Mouse (Mus musculus): ENCODE measurements around the gene A930009A15Rik.

Gene A930009A15Rik

GRCm38 (mm10) chr10:115571734-115572440 is 2.1 kb downstream of the A930009A15Rik start:
- in situ Hi-C loops (cut with MboI; ENCODE audit: low pct_unique_long_range_greater_than_20kb in 1 of 2, low sequenced_read_pairs in 2 of 2, unreplicated experiment in 1 of 2), result no loop called here

- in situ Hi-C loops (cut with MboI; ENCODE audit: low pct_unique_long_range_greater_than_20kb in 1 of 2, low sequenced_read_pairs in 2 of 2, unreplicated experiment in 1 of 2), result no loop called here
Observed at GRCm38 (mm10) chr10:115579076-115579475, 9.3 kb downstream of the A930009A15Rik start.

GRCm38 (mm10) chr10:115579494-115579893 is 9.7 kb downstream of the A930009A15Rik start:
- in situ Hi-C loops (cut with MboI; ENCODE audit: low pct_unique_long_range_greater_than_20kb in 1 of 2, low sequenced_read_pairs in 2 of 2, unreplicated experiment in 1 of 2), result no loop called here

- in situ Hi-C loops (cut with MboI; ENCODE audit: low pct_unique_long_range_greater_than_20kb in 1 of 2, low sequenced_read_pairs in 2 of 2, unreplicated experiment in 1 of 2), result no loop called here
Observed at GRCm38 (mm10) chr10:115581971-115582370, 12.2 kb downstream of the A930009A15Rik start.

- in situ Hi-C loops (cut with MboI; ENCODE audit: low pct_unique_long_range_greater_than_20kb in 1 of 2, low sequenced_read_pairs in 2 of 2, unreplicated experiment in 1 of 2), result no loop called here
Observed at GRCm38 (mm10) chr10:115583071-115583470, 13.3 kb downstream of the A930009A15Rik start.

- in situ Hi-C loops (cut with MboI; ENCODE audit: low pct_unique_long_range_greater_than_20kb in 1 of 2, low sequenced_read_pairs in 2 of 2, unreplicated experiment in 1 of 2), result no loop called here
Observed at GRCm38 (mm10) chr10:115584656-115585055, 14.9 kb downstream of the A930009A15Rik start.

GRCm38 (mm10) chr10:115585491-115586245 is 15.9 kb downstream of the A930009A15Rik start:
- in situ Hi-C loops (cut with MboI; ENCODE audit: low pct_unique_long_range_greater_than_20kb in 1 of 2, low sequenced_read_pairs in 2 of 2, unreplicated experiment in 1 of 2), result no loop called here

- in situ Hi-C loops (cut with MboI; ENCODE audit: low pct_unique_long_range_greater_than_20kb in 1 of 2, low sequenced_read_pairs in 2 of 2, unreplicated experiment in 1 of 2), result no loop called here
Observed at GRCm38 (mm10) chr10:115586246-115587231, 16.8 kb downstream of the A930009A15Rik start.

GRCm38 (mm10) chr10:115587301-115587969 is 17.6 kb downstream of the A930009A15Rik start, which contains the start of gene Lgr5:
Gene Lgr5, minus strand, starts transcription at chr10:115587780.
- in situ Hi-C loops (cut with MboI; ENCODE audit: low pct_unique_long_range_greater_than_20kb in 1 of 2, low sequenced_read_pairs in 2 of 2, unreplicated experiment in 1 of 2), result no loop called here

- in situ Hi-C loops (cut with MboI; ENCODE audit: low pct_unique_long_range_greater_than_20kb in 1 of 2, low sequenced_read_pairs in 2 of 2, unreplicated experiment in 1 of 2), result no loop called here
Observed at GRCm38 (mm10) chr10:115587979-115588378, 18.2 kb downstream of the A930009A15Rik start.

- in situ Hi-C loops (cut with MboI; ENCODE audit: low pct_unique_long_range_greater_than_20kb in 1 of 2, low sequenced_read_pairs in 2 of 2, unreplicated experiment in 1 of 2), result no loop called here
Observed at GRCm38 (mm10) chr10:115593221-115593620, 23.4 kb downstream of the A930009A15Rik start.

GRCm38 (mm10) chr10:115593651-115594050 is 23.9 kb downstream of the A930009A15Rik start:
- in situ Hi-C loops (cut with MboI; ENCODE audit: low pct_unique_long_range_greater_than_20kb in 1 of 2, low sequenced_read_pairs in 2 of 2, unreplicated experiment in 1 of 2), result no loop called here

- in situ Hi-C loops (cut with MboI; ENCODE audit: low pct_unique_long_range_greater_than_20kb in 1 of 2, low sequenced_read_pairs in 2 of 2, unreplicated experiment in 1 of 2), result no loop called here
Observed at GRCm38 (mm10) chr10:115595748-115596147, 26.0 kb downstream of the A930009A15Rik start.

GRCm38 (mm10) chr10:115617456-115618287 is 47.9 kb downstream of the A930009A15Rik start:
- in situ Hi-C loops (cut with MboI; ENCODE audit: low pct_unique_long_range_greater_than_20kb in 1 of 2, low sequenced_read_pairs in 2 of 2, unreplicated experiment in 1 of 2), result loop anchor here in 1 of 2 experiments (25.0 kb wide), 1 partner anchor 280 kb away; no protein-coding TSS in a partner anchor

GRCm38 (mm10) chr10:115618288-115618856 is 48.6 kb downstream of the A930009A15Rik start:
- in situ Hi-C loops (cut with MboI; ENCODE audit: low pct_unique_long_range_greater_than_20kb in 1 of 2, low sequenced_read_pairs in 2 of 2, unreplicated experiment in 1 of 2), result loop anchor here in 1 of 2 experiments (25.0 kb wide), 1 partner anchor 281 kb away; no protein-coding TSS in a partner anchor

GRCm38 (mm10) chr10:115623481-115623880 is 53.7 kb downstream of the A930009A15Rik start:
- in situ Hi-C loops (cut with MboI; ENCODE audit: low pct_unique_long_range_greater_than_20kb in 1 of 2, low sequenced_read_pairs in 2 of 2, unreplicated experiment in 1 of 2), result loop anchor here in 1 of 2 experiments (25.0 kb wide), 1 partner anchor 286 kb away; no protein-coding TSS in a partner anchor

Measured in mouse embryonic stem cell (cell line).